Mouse (Mus musculus) embryonic fibroblast, embryonic 13.5 days (primary cell): Measurements from ENCODE around the gene Gas7.

ENCODE experiments used
- CTCF ChIP-seq: IDR thresholded peaks from 2 replicates; pipeline ENCODE4 v1.5.1; 2011; ENCODE audit warnings: mild to moderate bottlenecking, control low read depth, low read length, moderate library complexity, borderline replicate concordance; ENCODE audit not compliant: insufficient read depth
- POLR2A ChIP-seq: IDR thresholded peaks from 2 replicates; pipeline ENCODE4 v1.6.1; 2011; ENCODE audit warnings: low read depth, mild to moderate bottlenecking, control low read depth, low read length, moderate library complexity

GRCm38 (mm10) chr11:67668460-67669007 lies 213.3 kb downstream of the Gas7 start:
- TF ChIP-seq POLR2A (no peak), CTCF (no peak)
